Mouse (Mus musculus): ENCODE measurements around the gene Ntsr1. TPM values are rescaled to one million over a fixed set of nuclear protein-coding genes. Genes with fewer than 3 reads are reported as not detected.

Gene Ntsr1
- polyA plus RNA-seq, 1 experiment from 2014 or later, result 6.2 TPM

DNA sequence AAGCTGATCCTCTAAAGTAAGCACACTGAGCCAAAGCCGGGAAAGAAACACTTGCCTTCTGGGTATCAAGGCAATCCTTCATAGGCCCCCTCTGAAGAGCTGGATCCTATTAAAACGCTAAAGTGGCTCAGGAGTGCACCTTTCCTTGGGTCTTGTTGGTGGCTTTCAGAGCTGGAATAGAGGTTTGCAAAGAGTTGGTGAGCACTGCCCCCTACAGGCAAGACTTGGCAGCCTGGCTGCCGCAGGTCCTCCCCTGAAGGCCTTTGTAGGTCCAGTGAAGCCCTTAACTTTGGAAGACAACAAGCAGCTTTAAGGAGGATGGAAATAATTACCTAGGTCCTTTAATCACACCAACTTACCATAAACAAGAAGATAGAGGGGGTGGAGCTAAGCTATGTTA is 78.9 kb downstream of the Ntsr1 start:
- no peaks in the 10 kb centered on the region for H3K36me3 ChIP-seq (ENCODE audit: control insufficient read depth, insufficient read depth, low read length)
- H3K9me3 ChIP-seq (ENCODE audit: control insufficient read depth, low read length), result no peaks in the 10 kb centered on the region
- no peak overlapping the region for H3K9ac ChIP-seq (ENCODE audit: low read length)
- no peak overlapping the region for H3K4me2 ChIP-seq (ENCODE audit: low read length)
- 1% methylated on average over 3 of the region's 3 CpGs for WGBS
- H3K27me3 ChIP-seq (replicated peaks; ENCODE audit: control insufficient read depth, insufficient read depth, low read length), result peaks cover 3% of the 10 kb centered on the region; the same call in 1 of the 2 replicates
- no peak overlapping the region for H3K4me3 ChIP-seq (ENCODE audit: low read depth, low read length)
- peaks cover 6% of the 10 kb centered on the region for H3K4me1 ChIP-seq (replicated peaks; ENCODE audit: control insufficient read depth, insufficient read depth, low read length)
- DNase-seq (ENCODE audit: low spot score), result peak; percentile 89
- no peak overlapping the region for H3K27ac ChIP-seq (ENCODE audit: low read depth)
- no peak for ATAC-seq (replicated peaks; ENCODE audit: low FRiP score, low TSS enrichment, low read depth)

- H3K27me3 ChIP-seq (replicated peaks; ENCODE audit: control insufficient read depth, insufficient read depth, low read length), result 0 out of 2 replicates have a peak, but pooled peaks cover 3% of the 10 kb centered on the region
- peaks cover 9% of the 10 kb centered on the region for H3K4me1 ChIP-seq (replicated peaks; ENCODE audit: control insufficient read depth, insufficient read depth, low read length)
- no peaks in the 10 kb centered on the region for H3K9me3 ChIP-seq (ENCODE audit: control insufficient read depth, low read length)
- no peak within 1 kb of the TSS for H3K9ac ChIP-seq (ENCODE audit: low read length)
- 64% methylated on average over 3 of the region's 3 CpGs for WGBS
- H3K4me3 ChIP-seq (ENCODE audit: low read depth, low read length), result no peak within 1 kb of the TSS
- no peak within 1 kb of the TSS for H3K27ac ChIP-seq (ENCODE audit: low read depth)
- H3K4me2 ChIP-seq (ENCODE audit: low read length), result no peak within 1 kb of the TSS
- H3K36me3 ChIP-seq (ENCODE audit: control insufficient read depth, insufficient read depth, low read length), result peaks cover 16% of the 10 kb centered on the region
- ATAC-seq (replicated peaks; ENCODE audit: low FRiP score, low TSS enrichment, low read depth) (no peak), DNase-seq (ENCODE audit: low spot score) (no peak)
Measured at GRCm38 (mm10) chr2:180581002-180581401, 81.2 kb downstream of the Ntsr1 start, which contains the start of gene Mrgbp. Mrgbp (plus strand) TSS chr2:180581304.

DNA sequence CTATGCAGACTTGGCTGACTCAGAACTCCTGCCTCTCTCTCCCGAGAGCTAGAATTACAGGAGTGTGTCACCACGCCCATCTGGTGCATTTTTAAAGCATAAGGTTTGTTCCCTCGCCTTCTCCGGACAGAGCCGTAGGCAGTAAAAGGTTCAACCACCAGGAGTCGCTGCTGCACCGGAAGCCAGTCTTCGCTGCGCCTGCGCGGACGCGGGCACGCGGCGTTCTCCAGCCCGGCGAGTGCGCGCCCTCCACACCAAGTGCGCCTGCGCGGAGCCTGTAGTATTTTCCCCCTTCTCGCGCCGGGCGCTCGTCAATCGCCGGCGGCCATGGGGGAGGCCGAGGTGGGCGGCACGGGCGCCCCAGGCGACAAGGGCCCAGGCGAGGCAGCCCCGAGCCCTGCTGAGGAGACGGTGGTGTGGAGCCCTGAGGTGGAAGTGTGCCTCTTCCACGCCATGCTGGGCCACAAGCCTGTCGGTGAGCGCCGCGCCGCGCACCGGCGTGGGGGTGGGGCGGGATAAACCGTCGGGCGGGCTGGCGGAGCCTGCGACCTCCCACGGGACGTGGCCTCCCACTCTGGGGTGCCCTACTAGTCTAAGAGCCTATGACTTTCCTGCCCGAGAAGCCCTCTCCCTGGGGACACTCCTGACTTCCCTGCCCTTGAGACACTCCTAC is 82.8 kb downstream of the Ntsr1 start:
- 0 out of 2 replicates have a peak, but pooled peaks cover 3% of the 10 kb centered on the region for H3K27me3 ChIP-seq (replicated peaks; ENCODE audit: control insufficient read depth, insufficient read depth, low read length)
- peak overlapping the region; percentile 78 for H3K4me2 ChIP-seq (ENCODE audit: low read length)
- H3K27ac ChIP-seq (ENCODE audit: low read depth), result no peak overlapping the region
- WGBS, result under 1% methylated on average over 56 of the region's 57 CpGs
- no peaks in the 10 kb centered on the region for H3K9me3 ChIP-seq (ENCODE audit: control insufficient read depth, low read length)
- peak; percentile 99 for DNase-seq (ENCODE audit: low spot score)
- peak; percentile 76 for ATAC-seq (replicated peaks; ENCODE audit: low FRiP score, low TSS enrichment, low read depth)
- peaks cover 31% of the 10 kb centered on the region for H3K36me3 ChIP-seq (ENCODE audit: control insufficient read depth, insufficient read depth, low read length)
- peak overlapping the region; percentile 82 for H3K4me3 ChIP-seq (ENCODE audit: low read depth, low read length)
- peak overlapping the region; percentile 91 for H3K9ac ChIP-seq (ENCODE audit: low read length)
- H3K4me1 ChIP-seq (replicated peaks; ENCODE audit: control insufficient read depth, insufficient read depth, low read length), result peaks cover 9% of the 10 kb centered on the region

DNA sequence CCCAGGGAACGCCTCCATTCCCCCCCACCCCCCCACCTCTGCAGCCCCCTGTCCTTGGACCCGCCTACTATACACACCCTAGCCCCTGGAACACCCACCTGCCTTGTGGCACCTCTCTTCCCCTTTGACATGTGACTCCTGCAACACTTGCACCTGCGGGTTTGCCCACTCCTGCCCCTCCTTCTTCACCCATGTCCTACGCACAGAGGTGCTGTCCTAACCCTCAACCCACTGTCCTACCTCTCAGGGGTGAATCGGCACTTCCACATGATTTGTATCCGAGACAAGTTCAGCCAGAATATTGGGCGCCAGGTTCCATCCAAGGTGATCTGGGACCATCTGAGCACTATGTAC is 83.4 kb downstream of the Ntsr1 start:
- ATAC-seq (replicated peaks; ENCODE audit: low FRiP score, low TSS enrichment, low read depth), result no peak; the same call in none of the 2 replicates
- Histone ChIP-seq H3K27ac (ENCODE audit: low read depth) (no peak overlapping the region), H3K36me3 (ENCODE audit: control insufficient read depth, insufficient read depth, low read length) (peaks cover 31% of the 10 kb centered on the region), H3K4me2 (ENCODE audit: low read length) (peak overlapping the region; percentile 78), H3K27me3 (replicated peaks; ENCODE audit: control insufficient read depth, insufficient read depth, low read length) (0 out of 2 replicates have a peak, but pooled peaks cover 3% of the 10 kb centered on the region), H3K4me3 (ENCODE audit: low read depth, low read length) (peak overlapping the region; percentile 82), H3K9ac (ENCODE audit: low read length) (peak overlapping the region; percentile 91), H3K4me1 (replicated peaks; ENCODE audit: control insufficient read depth, insufficient read depth, low read length) (peaks cover 9% of the 10 kb centered on the region), H3K9me3 (ENCODE audit: control insufficient read depth, low read length) (no peaks in the 10 kb centered on the region)
- WGBS, result 20% methylated on average over 7 of the region's 7 CpGs
- no peak for DNase-seq (ENCODE audit: low spot score)

GRCm38 (mm10) chr2:180588736-180589122 is 89.0 kb downstream of the Ntsr1 start:
- ATAC-seq (replicated peaks; ENCODE audit: low FRiP score, low TSS enrichment, low read depth) (peak; percentile 11; the same call in 1 of the 2 replicates), DNase-seq (ENCODE audit: low spot score) (no peak)
- Histone ChIP-seq H3K27ac (ENCODE audit: low read depth) (peak overlapping the region; percentile 77), H3K9me3 (ENCODE audit: control insufficient read depth, low read length) (no peaks in the 10 kb centered on the region), H3K4me1 (replicated peaks; ENCODE audit: control insufficient read depth, insufficient read depth, low read length) (peaks cover 10% of the 10 kb centered on the region), H3K4me3 (ENCODE audit: low read depth, low read length) (peak overlapping the region; percentile 63), H3K9ac (ENCODE audit: low read length) (peak overlapping the region; percentile 62), H3K27me3 (replicated peaks; ENCODE audit: control insufficient read depth, insufficient read depth, low read length) (no peaks in the 10 kb centered on the region), H3K36me3 (ENCODE audit: control insufficient read depth, insufficient read depth, low read length) (peaks cover 58% of the 10 kb centered on the region), H3K4me2 (ENCODE audit: low read length) (peak overlapping the region; percentile 85)
- WGBS, result 47% methylated on average over 6 of the region's 6 CpGs

- Histone ChIP-seq H3K4me3 (ENCODE audit: low read depth, low read length) (peak within 1 kb of the TSS; percentile 63), H3K36me3 (ENCODE audit: control insufficient read depth, insufficient read depth, low read length) (peaks cover 63% of the 10 kb centered on the region), H3K27me3 (replicated peaks; ENCODE audit: control insufficient read depth, insufficient read depth, low read length) (no peaks in the 10 kb centered on the region), H3K9me3 (ENCODE audit: control insufficient read depth, low read length) (no peaks in the 10 kb centered on the region), H3K9ac (ENCODE audit: low read length) (peak within 1 kb of the TSS; percentile 62), H3K4me2 (ENCODE audit: low read length) (peak within 1 kb of the TSS; percentile 85), H3K27ac (ENCODE audit: low read depth) (peak within 1 kb of the TSS; percentile 77), H3K4me1 (replicated peaks; ENCODE audit: control insufficient read depth, insufficient read depth, low read length) (peaks cover 7% of the 10 kb centered on the region)
- WGBS, result 3% methylated on average over 65 of the region's 67 CpGs
- peak; percentile 93 for DNase-seq (ENCODE audit: low spot score)
- ATAC-seq (replicated peaks; ENCODE audit: low FRiP score, low TSS enrichment, low read depth), result peak; percentile 92
Measured at GRCm38 (mm10) chr2:180589123-180589831, 89.5 kb downstream of the Ntsr1 start, which contains the start of gene Ogfr. Ogfr (plus strand) TSS chr2:180589245.

Other genes with a start within 250 kb of the Ntsr1 start
- gene Rps21, start 242.6 kb upstream of the Ntsr1 start, polyA plus RNA-seq (2014; fragmentation: Nextera tagmentation; extraction: Ambion mirVana), result 771 and 871 TPM in 2 replicates
- 17.1 and 20.3 TPM in 2 replicates for gene Cables2, start 226.5 kb upstream of the Ntsr1 start, polyA plus RNA-seq (2014; fragmentation: Nextera tagmentation; extraction: Ambion mirVana)
- 2.5 and 2.7 TPM in 2 replicates for gene Rbbp8nl, start 210.1 kb upstream of the Ntsr1 start, polyA plus RNA-seq (2014; fragmentation: Nextera tagmentation; extraction: Ambion mirVana)
- 7.9 and 8.1 TPM in 2 replicates for gene Gata5, start 165.3 kb upstream of the Ntsr1 start, polyA plus RNA-seq (2014; fragmentation: Nextera tagmentation; extraction: Ambion mirVana)
- gene Slco4a1, start 43.7 kb upstream of the Ntsr1 start, polyA plus RNA-seq (2014; fragmentation: Nextera tagmentation; extraction: Ambion mirVana), result 1.5 and 2.3 TPM in 2 replicates
- gene Mrgbp, start 81.3 kb downstream of the Ntsr1 start, polyA plus RNA-seq (2014; fragmentation: Nextera tagmentation; extraction: Ambion mirVana), result 26.2 and 27.3 TPM in 2 replicates
- 62.7 and 64.6 TPM in 2 replicates for gene Ogfr, start 89.3 kb downstream of the Ntsr1 start, polyA plus RNA-seq (2014; fragmentation: Nextera tagmentation; extraction: Ambion mirVana)
- gene Col9a3, start 97.8 kb downstream of the Ntsr1 start, polyA plus RNA-seq (2014; fragmentation: Nextera tagmentation; extraction: Ambion mirVana), result 6.6 and 7.2 TPM in 2 replicates
- 0.09 and 0.19 TPM in 2 replicates for gene Tcfl5, start 142.7 kb downstream of the Ntsr1 start, polyA plus RNA-seq (2014; fragmentation: Nextera tagmentation; extraction: Ambion mirVana)
- gene Dido1, start 210.0 kb downstream of the Ntsr1 start, polyA plus RNA-seq (2014; fragmentation: Nextera tagmentation; extraction: Ambion mirVana), result 31.0 and 31.6 TPM in 2 replicates
- gene Gid8, start 210.1 kb downstream of the Ntsr1 start, polyA plus RNA-seq (2014; fragmentation: Nextera tagmentation; extraction: Ambion mirVana), result 51.7 and 52.0 TPM in 2 replicates
- 1.9 and 2.1 TPM in 2 replicates for gene Slc17a9, start 225.3 kb downstream of the Ntsr1 start, polyA plus RNA-seq (2014; fragmentation: Nextera tagmentation; extraction: Ambion mirVana)

Data from intestine, embryonic 14.5 days (tissue).